Mouse (Mus musculus) right cerebral cortex, postnatal 36 days (tissue): ENCODE data around the gene Cd180.

Experiments
- DNase-seq, 2 experiments: peaks; one replicate each; pipeline ENCODE4 v3.0.0; 2022; ENCODE audit warnings: low spot score in 2 of 2, mixed read lengths in 1 of 2

Cd180 gene

DNA sequence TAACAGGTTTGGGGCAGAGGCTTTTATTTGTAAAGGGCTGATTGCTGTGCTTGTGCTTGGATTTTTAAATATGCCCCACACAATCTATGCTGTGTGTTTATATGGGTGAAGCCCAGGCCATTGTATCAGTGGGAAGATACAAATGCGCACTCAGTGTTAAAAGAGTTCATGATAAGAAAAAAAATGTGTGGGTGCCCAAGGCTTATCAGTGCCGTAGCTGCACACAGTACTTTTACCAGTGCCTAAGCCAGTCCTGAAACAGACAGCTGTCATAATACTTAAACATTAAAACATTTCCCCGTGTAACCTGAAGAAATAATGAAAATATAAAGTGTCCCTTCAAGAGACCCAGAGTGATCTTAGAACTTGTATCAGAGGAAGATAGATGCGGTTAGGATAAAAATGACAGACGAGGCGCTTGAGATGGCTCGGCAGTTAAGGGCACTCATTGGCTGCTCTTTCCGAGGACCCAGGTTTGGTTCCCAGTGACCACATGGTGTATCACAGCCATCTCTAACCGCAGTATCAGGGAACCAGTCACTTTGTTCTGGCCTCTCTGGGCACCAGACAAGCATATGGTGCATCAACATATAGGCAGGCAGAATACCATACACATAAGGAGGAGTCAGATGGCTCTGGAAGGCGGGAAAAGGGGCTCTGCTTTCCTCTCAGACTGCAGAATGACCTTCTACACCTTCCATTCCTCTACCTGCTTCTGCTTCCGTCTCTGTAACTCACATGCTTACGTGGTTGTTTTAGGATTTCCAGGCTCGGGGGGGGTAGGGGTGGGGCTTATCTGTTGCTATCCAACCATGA is 46.6 kb downstream of the Cd180 start:
- no peak for DNase-seq

DNA sequence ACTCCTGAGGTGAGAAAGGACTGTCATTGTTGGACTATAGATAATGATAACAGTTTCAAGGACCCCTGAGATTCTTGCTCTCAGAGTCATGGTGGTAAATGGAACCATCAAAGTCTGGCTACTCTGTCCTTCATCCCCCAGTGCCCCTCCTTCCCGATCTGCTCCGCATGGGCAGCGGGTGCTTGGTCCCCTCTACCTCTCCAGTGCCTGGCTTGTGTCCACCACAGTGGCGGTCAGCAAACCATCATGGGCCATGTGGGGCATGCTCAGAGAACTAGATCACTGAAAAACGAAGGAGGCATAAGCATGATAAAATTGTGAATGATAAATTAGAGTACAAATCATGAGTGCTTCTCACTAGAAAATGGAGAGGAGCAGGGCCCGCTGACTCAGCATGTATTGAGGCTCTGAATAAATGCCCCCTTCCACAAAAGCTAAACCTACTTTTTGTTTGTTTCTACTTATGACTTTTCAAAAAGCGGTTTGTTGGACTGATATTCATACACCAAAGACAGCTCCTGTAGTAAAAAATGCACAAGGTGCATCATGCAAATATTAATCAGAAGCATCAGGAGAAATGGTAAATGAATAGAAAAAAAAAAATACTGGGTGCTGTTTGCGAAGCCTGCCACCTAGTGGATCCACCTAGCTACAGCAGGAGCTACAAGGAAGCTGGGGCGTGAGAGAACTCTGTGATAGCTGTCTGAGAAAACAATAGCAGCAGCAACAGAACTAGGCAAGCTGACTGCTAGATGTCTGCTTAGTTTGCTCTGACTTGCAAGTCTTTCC is 51.3 kb downstream of the Cd180 start:
- DNase-seq: peak; percentile 42 to 51

DNA sequence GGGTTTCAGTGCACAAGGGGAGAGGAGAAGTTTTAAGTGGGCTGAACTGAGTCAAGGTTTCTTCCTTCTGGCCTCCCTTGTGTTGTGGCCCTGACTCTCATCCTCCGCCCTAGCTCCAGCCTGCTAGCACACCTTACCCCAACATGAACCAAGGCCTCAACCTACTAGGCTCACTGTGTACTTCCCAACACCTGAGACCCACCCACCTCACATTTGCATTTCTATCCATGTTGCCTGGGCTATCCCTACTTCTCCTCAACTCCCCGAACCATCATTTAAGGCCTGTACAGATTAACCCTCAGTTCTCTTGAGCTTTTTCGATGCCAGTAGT is 51.9 kb downstream of the Cd180 start:
- no peak for DNase-seq

DNA sequence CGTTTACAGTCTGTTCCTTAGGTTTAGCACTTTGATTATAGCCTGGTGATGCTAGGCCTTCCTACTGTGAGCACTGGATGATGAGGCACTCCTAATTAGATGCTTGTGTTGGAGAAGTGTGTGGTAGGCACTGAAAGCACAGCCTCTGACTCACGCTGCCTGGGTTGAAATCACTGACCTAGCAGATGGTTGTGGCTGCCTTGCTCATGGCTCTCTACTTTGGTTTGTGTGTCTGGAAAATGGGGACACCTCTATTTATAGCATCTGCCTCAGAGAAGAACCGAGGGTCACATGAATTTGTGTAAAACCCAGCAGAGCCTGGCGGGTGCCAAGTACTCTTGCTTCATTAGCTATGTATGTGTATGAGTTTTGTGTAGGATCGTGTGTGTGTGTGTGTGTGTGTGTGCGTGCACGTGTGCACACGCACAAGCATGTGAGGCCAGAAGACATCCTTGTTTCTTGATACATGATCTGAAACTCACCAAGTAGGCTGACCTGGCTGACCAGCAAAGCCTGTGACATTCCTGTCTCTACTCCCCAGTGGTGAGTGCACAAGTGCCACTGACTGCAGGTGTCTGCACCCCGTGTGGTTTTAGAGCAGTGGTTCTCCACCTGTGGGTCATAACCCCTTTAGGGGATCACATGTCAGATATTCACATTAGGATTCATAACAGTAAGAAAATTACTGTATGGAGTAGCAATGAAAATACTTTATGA is 52.4 kb downstream of the Cd180 start:
- peak; percentile 67 to 83 for DNase-seq

DNA sequence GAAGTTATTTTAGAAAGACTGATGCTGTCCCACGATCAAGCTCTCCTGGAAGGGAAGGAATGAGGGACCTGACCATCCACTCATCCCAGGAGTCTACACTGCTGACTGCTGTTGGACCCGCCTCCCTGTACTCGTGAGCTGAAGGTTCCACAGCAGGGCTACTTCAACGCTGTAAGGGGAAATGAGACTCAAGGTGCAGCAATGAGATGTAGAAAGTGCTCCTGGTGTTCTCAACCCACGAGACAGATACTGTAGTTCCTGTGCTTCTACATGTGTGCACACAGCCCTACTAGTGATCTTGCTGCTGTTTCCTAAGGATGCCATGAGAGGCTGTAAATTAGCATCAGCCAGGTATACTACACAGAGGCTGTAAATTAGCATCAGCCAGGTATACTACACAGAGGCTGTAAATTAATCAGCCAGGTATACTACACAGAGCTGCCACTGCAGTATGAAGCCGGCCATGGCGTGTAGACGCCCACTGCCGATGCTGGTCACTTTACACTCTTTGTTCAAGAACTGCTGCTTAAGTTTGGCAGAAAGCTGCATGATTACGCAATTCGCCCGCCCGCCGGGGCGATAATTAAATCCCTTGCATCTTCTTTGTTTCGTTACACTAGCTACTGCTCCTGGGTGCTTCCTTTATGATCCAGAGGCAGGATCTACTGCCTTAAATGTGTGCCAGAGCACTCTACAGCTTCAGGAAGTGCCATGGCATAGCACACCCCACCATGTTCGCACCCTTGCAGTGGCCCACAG is 53.6 kb downstream of the Cd180 start:
- peak; percentile 23 to 67 for DNase-seq

DNA sequence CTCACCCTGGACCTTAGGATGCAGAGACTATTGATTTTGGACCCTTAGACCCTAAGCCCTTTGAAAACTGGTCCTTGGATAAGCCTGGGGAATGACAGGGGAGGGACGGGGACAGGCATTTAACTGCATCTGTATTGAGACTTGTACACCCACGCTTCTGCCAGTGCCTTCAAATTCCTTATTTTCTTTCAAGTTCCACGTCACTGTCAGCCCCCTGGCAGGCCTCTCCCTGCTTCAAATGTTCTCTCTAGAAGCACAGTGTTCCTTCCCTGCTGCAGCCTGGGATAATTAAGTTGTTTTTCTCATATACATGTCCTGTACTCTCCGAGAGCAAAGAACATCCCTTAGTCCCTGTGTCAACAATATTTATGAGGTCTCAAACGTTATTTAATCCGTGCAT is 55.8 kb downstream of the Cd180 start:
- DNase-seq: peak in 1 of 2 experiments; percentile 37

DNA sequence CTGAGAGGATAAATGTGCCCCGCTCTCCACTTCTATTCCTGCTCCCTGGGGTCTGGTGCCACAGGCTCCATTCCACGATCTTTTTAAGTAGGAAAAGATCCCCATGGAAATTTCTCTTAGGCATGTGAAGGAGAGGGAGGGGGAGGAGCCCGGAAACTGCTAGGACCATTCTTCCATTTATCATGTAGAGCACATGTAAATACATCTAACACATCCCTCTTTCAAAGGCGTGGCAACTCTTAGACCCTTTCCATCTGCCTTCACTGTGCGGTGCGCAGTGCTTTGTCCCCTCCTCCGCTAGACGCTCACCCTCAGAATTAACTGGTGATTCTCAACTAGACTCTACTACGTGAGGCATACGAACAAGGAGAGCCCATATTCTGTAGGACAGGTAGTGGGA is 56.5 kb downstream of the Cd180 start:
- DNase-seq: no peak

DNA sequence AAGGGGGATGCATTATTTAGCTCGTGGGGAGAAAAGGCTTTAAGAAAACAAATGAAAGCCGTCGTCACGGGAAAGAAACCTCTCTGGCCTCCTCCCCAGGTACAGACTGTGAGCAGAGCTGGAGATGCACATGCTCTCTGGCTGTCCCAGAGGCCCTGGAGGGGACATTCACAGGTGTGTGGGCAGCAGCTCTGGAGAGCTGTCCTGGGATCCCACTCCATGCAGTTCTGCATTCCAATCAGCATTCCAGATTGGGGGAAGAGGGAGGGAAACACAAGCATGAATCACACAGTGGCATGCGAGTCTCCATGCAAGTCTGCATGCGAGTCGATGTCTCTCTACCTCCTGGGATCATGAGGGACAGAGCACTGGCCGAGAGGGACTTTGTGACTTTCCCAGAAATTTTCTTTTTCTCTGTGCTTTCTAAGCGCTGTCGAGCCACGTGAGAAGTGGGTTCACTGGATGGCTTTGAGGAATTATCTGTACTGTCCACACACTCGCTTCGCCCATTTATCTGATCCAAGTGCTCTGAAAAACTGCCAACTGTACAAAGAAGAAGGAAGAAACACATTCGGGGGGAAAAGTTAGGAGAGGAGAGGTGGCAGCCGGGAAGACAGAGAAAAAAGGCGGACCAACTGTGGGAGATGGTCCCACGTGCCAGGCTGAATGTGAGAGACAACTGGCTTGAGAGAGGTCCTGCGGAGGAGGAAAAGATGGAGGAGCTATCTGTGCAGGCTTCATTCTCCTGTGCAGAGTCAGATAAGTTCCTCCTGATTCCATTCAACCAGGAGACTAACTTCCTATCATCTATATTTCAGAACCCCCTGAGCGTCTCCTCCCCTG is 60.6 kb downstream of the Cd180 start:
- DNase-seq: no peak

DNA sequence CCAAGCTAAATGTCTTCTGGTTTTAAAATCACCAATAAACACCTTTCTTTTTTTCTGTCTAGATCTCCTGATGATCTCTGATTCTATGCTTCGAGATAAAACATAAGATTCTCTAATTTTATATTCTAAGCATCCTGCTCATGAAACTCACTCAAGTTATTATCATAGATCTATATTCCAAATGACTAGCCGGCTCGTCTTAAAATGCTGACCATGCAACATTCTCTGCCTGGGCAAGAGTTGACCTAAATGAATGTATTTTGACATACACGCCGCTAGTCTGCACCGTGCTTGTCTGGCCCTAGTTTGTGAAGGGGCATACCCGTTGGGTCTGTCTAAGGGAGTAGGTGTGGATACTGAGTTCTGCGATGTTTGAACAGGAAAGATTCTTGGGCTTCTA is 61.8 kb downstream of the Cd180 start:
- DNase-seq: no peak

DNA sequence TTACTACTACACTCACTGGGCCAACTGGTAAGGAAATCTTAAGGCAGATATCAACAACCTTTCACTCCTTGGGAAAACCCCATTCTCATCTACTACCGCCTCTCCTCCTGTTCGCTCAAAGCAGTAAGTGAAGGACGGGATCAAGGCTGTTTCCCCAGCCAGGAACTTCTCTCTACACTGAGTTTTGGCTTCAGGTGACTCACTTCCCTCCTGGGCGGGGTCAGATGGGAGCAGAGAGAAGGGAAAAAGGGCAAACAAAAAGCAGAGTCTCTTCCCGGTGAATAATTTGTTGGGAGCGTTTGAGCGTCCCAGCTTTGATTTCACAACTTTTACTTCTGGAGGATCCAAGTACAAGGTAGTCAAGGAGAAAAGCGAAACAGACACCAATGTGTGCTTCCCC is 62.7 kb downstream of the Cd180 start:
- DNase-seq: no peak

DNA sequence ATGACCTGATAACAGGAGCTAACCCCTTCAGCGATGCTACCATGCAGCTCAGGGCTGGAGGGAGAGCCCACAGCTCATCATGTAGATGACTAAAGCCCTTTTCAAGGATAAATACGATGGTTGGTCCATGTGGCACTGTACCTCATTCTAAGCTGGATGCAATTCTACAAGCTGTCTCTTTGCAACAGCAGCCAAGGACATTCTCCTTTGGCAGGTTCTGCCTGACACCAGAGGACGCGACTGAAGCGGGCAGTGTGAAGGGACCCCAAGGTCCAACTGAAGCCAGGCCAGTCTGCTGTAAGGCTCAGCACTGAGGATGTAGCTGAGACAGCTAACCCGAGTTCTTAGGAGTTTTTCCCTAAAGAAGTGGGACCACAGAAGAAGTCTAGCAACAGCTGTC is 64.7 kb downstream of the Cd180 start:
- no peak for DNase-seq

DNA sequence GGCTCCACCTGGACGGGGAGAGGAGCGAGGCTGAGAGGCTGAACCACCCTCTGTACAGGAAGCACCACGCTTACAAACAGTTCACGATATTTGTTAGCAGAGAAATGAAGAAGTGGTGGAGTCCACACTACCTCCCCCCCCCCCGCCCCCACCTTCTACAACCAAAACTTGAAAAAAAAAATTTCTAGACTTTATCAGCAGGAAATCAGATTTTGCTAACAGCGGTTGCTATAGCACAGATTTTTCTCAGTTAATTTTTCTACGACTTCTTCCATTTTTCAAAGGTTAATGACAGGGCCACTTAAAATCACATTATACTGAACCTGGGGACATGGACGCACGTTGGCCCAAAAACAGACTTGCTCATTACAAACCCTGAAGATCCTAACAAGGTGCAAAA is 68.1 kb downstream of the Cd180 start:
- no peak for DNase-seq

DNA sequence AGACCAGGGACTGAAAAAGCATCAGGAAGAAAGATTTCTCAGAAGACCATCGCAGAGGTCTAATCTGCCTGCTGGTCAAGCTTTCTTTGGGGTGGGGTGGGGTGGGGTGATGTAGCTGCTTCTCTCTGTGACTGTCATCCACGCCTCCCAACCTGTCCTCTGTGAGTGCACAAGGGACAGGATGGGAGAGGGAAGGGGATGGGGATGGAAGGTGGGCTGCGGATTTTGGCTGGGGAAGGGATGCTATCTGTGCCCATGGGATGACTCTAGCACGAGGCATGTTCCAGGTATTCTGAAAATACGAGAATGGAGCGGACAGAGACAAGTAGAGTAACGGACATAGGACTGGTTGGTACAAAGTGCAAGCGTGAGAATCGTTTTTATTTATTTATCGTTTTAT is 68.8 kb downstream of the Cd180 start:
- no peak for DNase-seq

DNA sequence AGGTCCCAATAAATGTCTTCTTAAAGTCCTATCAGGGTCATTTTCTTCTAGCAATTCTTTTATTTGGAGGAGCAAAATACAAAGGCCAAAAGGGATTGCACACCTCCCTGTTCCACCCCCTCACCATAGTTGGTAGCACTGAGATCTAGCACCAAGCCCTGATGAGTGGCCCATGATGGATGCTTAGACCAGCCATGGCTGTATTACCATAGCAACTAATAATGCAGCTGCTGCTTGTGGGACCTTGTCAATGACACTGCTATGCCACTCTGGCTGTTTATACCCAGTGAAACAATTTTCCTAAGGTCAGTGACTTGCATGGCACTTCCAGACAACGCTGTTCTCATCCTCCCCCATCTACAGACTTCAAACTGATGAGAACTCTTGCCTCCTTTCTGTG is 70.9 kb downstream of the Cd180 start:
- DNase-seq: no peak

DNA sequence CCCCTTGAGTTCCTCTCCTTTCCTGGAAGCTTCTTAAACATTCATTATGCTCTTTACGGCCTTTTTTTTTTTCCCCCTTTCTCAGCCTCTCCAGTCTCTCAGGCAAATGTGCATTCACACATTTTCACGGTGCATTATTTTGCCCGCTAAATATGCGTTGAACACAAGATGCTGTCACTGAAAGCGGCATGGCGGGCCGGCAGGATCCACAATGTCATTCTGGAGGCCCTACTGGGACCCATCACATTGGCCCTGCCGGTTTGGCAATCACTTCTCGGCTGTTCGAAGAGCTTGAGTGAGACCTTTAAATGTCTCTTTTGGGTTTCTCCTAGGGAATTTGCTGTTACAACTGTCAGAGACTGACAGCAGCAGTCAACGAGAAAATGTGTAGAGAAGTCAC is 71.9 kb downstream of the Cd180 start:
- no peak for DNase-seq

DNA sequence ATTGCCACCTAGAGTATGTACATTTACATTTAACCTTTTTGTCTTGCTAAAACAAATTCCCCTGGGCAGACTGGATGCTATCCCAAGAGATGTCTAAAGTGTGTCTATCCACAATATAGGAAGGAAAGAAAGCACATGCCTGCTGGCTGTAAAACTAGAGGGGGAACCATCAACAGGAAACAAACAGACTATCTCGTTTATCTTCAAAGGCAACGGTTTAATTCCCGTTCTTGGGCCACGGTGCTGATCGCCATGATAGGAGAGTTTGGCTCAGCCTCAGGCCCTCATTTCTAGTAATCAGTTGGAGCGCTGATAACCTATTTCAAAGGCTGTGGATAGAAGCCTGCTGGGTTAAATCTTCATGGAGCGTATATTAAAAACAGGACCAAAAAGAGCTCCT is 73.8 kb downstream of the Cd180 start:
- DNase-seq: no peak

DNA sequence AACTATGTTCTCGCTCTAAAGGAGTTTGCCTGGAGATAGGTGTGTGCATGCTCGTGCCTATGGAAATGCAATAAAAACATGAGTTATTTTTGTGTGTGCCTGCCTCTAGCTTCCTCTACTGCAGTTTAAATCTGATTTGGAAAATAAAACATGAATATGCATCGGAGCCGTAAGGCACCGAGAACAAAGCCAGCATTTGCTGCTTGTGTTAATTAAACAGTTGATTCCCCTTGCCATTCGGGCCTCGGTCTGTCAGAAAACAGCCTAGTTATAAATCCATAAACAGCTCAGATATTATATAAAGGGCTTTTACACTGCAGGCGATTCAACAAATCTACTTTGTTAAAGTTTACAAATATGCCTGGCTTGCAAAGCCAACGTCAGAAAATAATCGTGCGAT is 75.2 kb downstream of the Cd180 start:
- DNase-seq: no peak

DNA sequence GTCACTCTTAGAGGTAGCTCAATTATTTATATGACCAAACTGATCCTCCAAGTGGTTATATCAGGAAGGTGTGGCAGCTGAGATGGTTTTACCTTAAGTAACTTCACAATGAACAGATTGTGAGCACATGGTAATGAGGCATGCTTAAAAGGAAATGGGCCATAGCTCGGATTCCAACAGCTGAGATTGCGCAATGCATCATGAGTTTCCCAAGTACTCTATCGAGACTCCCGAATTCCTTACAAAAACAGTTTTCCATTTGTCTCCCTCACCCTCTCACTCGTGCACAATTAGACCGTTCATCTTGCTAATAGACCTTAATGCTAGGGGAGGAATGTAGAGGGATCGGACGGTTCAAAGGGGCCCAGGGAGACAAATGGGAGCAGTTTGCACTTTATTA is 76.8 kb downstream of the Cd180 start:
- DNase-seq: no peak

DNA sequence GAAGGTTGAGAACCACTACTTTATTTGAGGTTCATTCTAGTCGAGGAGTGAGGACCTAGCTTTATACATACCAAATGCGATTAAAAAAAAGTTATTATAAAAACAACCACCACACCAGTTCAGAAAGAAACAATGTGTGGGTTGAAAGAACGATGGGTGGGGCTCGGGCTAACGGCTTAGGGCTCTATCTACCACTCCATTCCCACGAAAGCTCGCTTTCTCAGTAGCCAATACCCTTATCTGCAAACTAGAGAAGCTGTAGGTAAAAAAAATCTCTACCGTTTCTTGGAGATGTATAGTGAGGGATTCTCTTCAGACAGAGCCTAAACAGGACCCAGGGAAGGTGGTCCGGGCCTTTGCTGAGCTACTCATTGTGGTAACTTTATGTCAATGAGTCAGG is 79.8 kb downstream of the Cd180 start:
- DNase-seq: no peak

DNA sequence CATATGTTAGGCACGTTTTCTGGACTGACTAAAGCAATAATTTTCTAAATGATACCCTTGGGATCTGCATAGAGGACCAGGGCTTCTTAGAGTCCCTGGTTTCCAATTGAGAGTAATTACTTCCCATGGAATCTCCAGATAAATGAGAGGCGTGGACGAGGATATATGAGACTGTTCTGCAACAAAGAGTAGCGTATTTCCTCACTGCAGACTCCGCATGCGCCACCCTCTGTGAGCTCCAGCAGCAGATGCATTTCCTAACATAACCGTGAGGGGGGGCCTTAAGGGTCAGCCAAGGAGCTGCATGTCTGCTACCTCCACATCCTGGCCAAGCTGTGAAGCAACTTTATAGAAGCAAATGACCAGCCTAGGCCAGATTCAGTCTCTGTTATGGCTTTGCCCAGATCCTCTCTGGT is 81.4 kb downstream of the Cd180 start:
- no peak for DNase-seq

DNA sequence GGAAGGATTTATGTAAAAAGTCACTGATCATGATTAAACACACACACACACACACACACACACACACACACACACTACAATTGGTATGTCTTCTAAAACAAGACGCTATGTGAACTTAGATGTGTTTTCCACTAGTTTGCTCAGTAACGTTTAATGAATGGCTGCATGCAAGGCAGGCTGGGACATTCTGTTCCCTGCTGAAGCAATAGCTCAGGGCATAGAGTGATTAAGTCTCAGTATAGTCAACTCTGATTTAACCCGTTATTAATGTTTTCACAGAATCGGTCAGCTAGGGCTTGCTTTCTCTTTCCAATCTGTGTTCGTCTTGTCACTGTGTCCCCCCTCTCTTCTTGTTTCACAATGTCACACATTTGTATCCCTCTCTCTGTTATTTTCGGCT is 82.1 kb downstream of the Cd180 start:
- no peak for DNase-seq
